9 mouse cellular contexts compared by ENCODE assay signal in the genomic region with DNA sequence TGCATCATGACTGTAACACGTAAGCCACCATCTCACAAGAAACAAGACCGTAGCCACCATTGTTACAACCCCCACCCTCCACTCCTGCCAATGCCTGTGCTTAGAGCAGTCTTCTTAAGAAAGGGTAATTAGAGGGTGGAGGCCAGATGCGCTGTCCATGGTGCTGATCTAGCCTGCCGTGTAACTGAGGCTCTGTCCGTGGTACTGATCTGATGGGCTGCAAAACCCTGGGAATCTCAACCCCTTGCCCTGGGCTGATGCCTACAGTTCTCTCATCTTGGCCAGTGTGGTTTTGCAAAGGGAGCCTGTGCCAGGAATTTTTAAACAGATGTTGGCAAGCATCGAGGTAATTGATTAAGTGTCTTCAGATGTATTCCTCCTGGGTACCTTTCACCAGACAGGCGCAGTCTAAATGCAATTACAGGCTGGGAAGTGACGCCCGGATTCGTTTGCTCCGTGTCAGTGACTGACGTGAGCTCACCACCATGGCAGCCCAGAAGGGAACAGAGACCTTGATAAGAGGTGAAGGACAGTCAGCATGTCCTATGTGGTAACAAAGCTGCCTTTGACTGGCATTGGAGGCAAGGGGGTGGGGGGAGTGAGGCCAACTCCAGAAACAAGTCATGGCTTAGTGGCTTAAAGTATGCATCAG.
DNase-seq lines count a peak whose midpoint lies in the region; ATAC-seq and TF ChIP-seq lines count a peak whose summit lies in the region.
"Had no signal": no experiment of that assay in that cellular context is flagged by ENCODE, and none has a peak within 500 bp of the region (broad histone marks: within the 10 kb centered on the region; RNA-seq: fewer than 3 reads in every experiment).

No protein-coding gene starts in this region.

- 0 out of 2 replicates have a peak, but pooled peaks have one; percentile 15 for ATAC-seq in heart, postnatal 0 days (ENCODE audit: insufficient read depth, low read depth)
- ATAC-seq in heart, embryonic 12.5 days (ENCODE audit: insufficient number of reproducible peaks, low FRiP score), result no peak
- ATAC-seq in midbrain, embryonic 13.5 days, result peak; percentile 66
- ATAC-seq in cerebellum, adult (ENCODE audit: insufficient number of reproducible peaks, low FRiP score, low TSS enrichment), result no peak

- H3K4me2 ChIP-seq in heart, postnatal 0 days (ENCODE audit: low read depth, low read length), result no peak overlapping the region
- H3K4me2 ChIP-seq in heart, embryonic 12.5 days, result no peak overlapping the region
- no peak overlapping the region for H3K4me2 ChIP-seq in midbrain, embryonic 13.5 days (replicated peaks)
- H3K4me2 ChIP-seq: stomach, embryonic 15.5 days had no signal

- peak; percentile 53 for DNase-seq in heart, postnatal 0 days (ENCODE audit: low spot score)
- DNase-seq in adrenal gland, postnatal 10 days, result peak; percentile 90
- DNase-seq in gastrocnemius, postnatal 10 days, result peak; percentile 83
- DNase-seq in kidney, postnatal 25 days, result peak; percentile 72 to 87
- DNase-seq in thymus, postnatal 36 days, result peak; percentile 16 to 29

- H3K4me1 ChIP-seq in heart, postnatal 0 days (ENCODE audit: control insufficient read depth, insufficient read depth), result no peaks in the 10 kb centered on the region
- H3K4me1 ChIP-seq in heart, embryonic 12.5 days (replicated peaks), result peaks cover 2% of the 10 kb centered on the region; the same call in 1 of the 2 replicates
- peaks cover 18% of the 10 kb centered on the region for H3K4me1 ChIP-seq in midbrain, embryonic 13.5 days (replicated peaks)
- H3K4me1 ChIP-seq: stomach, embryonic 15.5 days had no signal

- no peaks in the 10 kb centered on the region for H3K27me3 ChIP-seq in heart, postnatal 0 days (ENCODE audit: control insufficient read depth, insufficient read depth, low read length)
- no peaks in the 10 kb centered on the region for H3K27me3 ChIP-seq in heart, embryonic 12.5 days (replicated peaks)
- H3K27me3 ChIP-seq in midbrain, embryonic 13.5 days, result no peaks in the 10 kb centered on the region; the same call in 1 of the 2 replicates
- H3K27me3 ChIP-seq: stomach, embryonic 15.5 days had no signal

- no peak overlapping the region for H3K9ac ChIP-seq in heart, postnatal 0 days (replicated peaks; ENCODE audit: low read depth, low read length)
- no peak overlapping the region for H3K9ac ChIP-seq in heart, embryonic 12.5 days
- no peak overlapping the region for H3K9ac ChIP-seq in midbrain, embryonic 13.5 days (replicated peaks)
- H3K9ac ChIP-seq: stomach, embryonic 15.5 days had no signal

- WGBS in heart, postnatal 0 days, result 42% methylated on average over 12 of the region's 12 CpGs
- 44% methylated on average over 12 of the region's 12 CpGs for WGBS in heart, embryonic 12.5 days
- 31% methylated on average over 12 of the region's 12 CpGs for WGBS in midbrain, embryonic 13.5 days

- no peak overlapping the region for H3K27ac ChIP-seq in heart, postnatal 0 days (ENCODE audit: low read depth)
- no peak overlapping the region for H3K27ac ChIP-seq in heart, embryonic 12.5 days (ENCODE audit: poor library complexity, severe bottlenecking)
- peak overlapping the region; percentile 69 for H3K27ac ChIP-seq in midbrain, embryonic 13.5 days
- H3K27ac ChIP-seq: stomach, embryonic 15.5 days had no signal

- H3K36me3 ChIP-seq in heart, postnatal 0 days (replicated peaks; ENCODE audit: control insufficient read depth, insufficient read depth, low read length), result peaks cover 32% of the 10 kb centered on the region
- peaks cover 62% of the 10 kb centered on the region for H3K36me3 ChIP-seq in heart, embryonic 12.5 days
- no peaks in the 10 kb centered on the region for H3K36me3 ChIP-seq in midbrain, embryonic 13.5 days
- H3K36me3 ChIP-seq: stomach, embryonic 15.5 days had no signal

- no peak for TF ChIP-seq CTCF in heart, postnatal 0 days (IDR thresholded peaks at IDR 0.05; ENCODE audit: low read depth)

- H3K4me3 ChIP-seq in heart, postnatal 0 days (ENCODE audit: low read depth, low read length), result no peak overlapping the region
- H3K4me3 ChIP-seq in heart, embryonic 12.5 days, result no peak overlapping the region
- H3K4me3 ChIP-seq in midbrain, embryonic 13.5 days (replicated peaks), result no peak overlapping the region
- H3K4me3 ChIP-seq: stomach, embryonic 15.5 days had no signal

- TF ChIP-seq EP300 in heart, postnatal 0 days (IDR thresholded peaks at IDR 0.05; ENCODE audit: low read depth), result no peak

- H3K9me3 ChIP-seq in heart, postnatal 0 days (replicated peaks; ENCODE audit: control insufficient read depth, low read length), result no peaks in the 10 kb centered on the region
- no peaks in the 10 kb centered on the region for H3K9me3 ChIP-seq in heart, embryonic 12.5 days (replicated peaks)
- H3K9me3 ChIP-seq in midbrain, embryonic 13.5 days, result no peaks in the 10 kb centered on the region
- H3K9me3 ChIP-seq: stomach, embryonic 15.5 days had no signal

Comparison
In these comparisons a context has a peak if more than half of its experiments do, and no peak if none do; other contexts are left out.
1. ATAC-seq: peak in heart, postnatal 0 days (single experiment) and midbrain, embryonic 13.5 days (single experiment); none in heart, embryonic 12.5 days (single experiment) and cerebellum, adult (single experiment).
2. DNase-seq: peak in every context shown above with its lines; median percentile 90 in adrenal gland, postnatal 10 days; 83 in gastrocnemius, postnatal 10 days; 80 in kidney, postnatal 25 days; 53 in heart, postnatal 0 days; 22 in thymus, postnatal 36 days.